Mouse (Mus musculus) thymus, postnatal 4 days (tissue): ENCODE data around the gene Cldnd1.

Source experiments
- DNase-seq: peaks from one replicate; pipeline ENCODE4 v3.0.0; 2021

The Cldnd1 gene

GRCm38 (mm10) chr16:58709536-58709935 is 18.2 kb upstream of the Cldnd1 start:
- no peak for DNase-seq

- DNase-seq: no peak
Measured at GRCm38 (mm10) chr16:58712221-58712620, 15.5 kb upstream of the Cldnd1 start.

GRCm38 (mm10) chr16:58713128-58713527 is 14.6 kb upstream of the Cldnd1 start:
- no peak for DNase-seq

- no peak for DNase-seq
Measured at GRCm38 (mm10) chr16:58715018-58715417, 12.7 kb upstream of the Cldnd1 start.

GRCm38 (mm10) chr16:58718666-58719120 is 9.0 kb upstream of the Cldnd1 start, which contains the start of gene Gpr15:
Gpr15 (minus strand) TSS chr16:58719070.
- DNase-seq: no peak

GRCm38 (mm10) chr16:58722292-58722691 is 5.4 kb upstream of the Cldnd1 start:
- DNase-seq: no peak

GRCm38 (mm10) chr16:58726680-58727476 is 832 bp upstream of the Cldnd1 start:
- no peak for DNase-seq

GRCm38 (mm10) chr16:58728176-58728671 is 514 bp downstream of the Cldnd1 start:
- DNase-seq: no peak

- no peak for DNase-seq
Measured at GRCm38 (mm10) chr16:58738205-58738604, 10.5 kb downstream of the Cldnd1 start.

- DNase-seq: no peak
Measured at GRCm38 (mm10) chr16:58738800-58739199, 11.1 kb downstream of the Cldnd1 start.

GRCm38 (mm10) chr16:58740751-58741150 is 13.0 kb downstream of the Cldnd1 start:
- no peak for DNase-seq

GRCm38 (mm10) chr16:58746715-58747114 is 19.0 kb downstream of the Cldnd1 start:
- DNase-seq: no peak

GRCm38 (mm10) chr16:58751314-58751713 is 23.6 kb downstream of the Cldnd1 start:
- DNase-seq: no peak

- no peak for DNase-seq
Measured at GRCm38 (mm10) chr16:58756191-58756590, 28.5 kb downstream of the Cldnd1 start.

- DNase-seq: no peak
Measured at GRCm38 (mm10) chr16:58763076-58763475, 35.4 kb downstream of the Cldnd1 start, which contains the start of gene Olfr172. Olfr172 (minus strand) TSS chr16:58763176.
